Mouse (Mus musculus): Measurements from ENCODE around the gene Fosb. TPM values are rescaled to one million over a fixed set of nuclear protein-coding genes. Genes with fewer than 3 reads are reported as not detected.
A peak's percentile ranks its signal among the peaks of the same experiment; 100 is the strongest.

Gene Fosb
- total RNA-seq (2021): 10 to 100 TPM in 1 of 2 experiments, 1 to 10 TPM in 1; 7.6 to 10.7 TPM
- long read RNA-seq, experiment 1, partial matches to known transcripts: 0 of 1 reads
- long read RNA-seq, experiment 1, other reads (novel, unspliced or antisense): 1 of 1 reads
- long read RNA-seq, experiment 2, partial matches to known transcripts: 0 of 1 reads
- long read RNA-seq, experiment 2, other reads (novel, unspliced or antisense): 1 of 1 reads

GRCm38 (mm10) chr7:19309884-19310641, at the start of gene Fosb:
Fosb (minus strand) TSS chr7:19310051.
- peak; percentile 97 for DNase-seq (ENCODE audit: low spot score in 2 of 2)
- intact Hi-C loops (cut with DNase I): no loop called here

DNA sequence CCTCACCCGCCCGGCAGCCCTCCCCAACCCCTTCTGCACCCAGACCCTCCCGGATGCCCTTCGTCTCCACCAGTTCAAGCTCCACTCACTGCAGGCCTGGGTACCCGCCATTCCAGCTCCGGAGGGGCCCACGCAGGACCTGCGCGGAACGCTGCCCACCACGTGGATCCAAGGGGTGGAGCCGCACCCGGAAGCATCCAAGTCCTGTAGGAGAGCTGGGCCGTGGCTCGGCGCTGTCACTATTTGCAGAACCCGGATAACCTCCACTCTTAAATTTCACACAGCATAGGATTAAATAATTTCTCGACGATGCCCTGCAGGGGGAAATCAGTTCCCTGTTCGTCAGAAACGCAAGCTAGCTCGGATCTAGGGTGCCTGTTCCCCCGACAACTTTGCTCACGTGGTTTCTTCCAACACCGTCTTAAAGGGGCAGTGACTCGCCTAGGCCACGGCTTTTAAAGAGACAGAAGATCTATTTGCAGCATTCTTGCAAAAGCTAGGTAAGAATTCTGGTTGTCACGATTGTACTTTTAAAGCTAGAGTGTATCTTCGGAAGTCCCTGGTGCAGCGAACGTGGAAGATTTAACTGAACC, 49.5 kb upstream of the Fosb start, which contains the start of the genes Cd3eap and Ppp1r13l:
Gene Cd3eap, minus strand, starts transcription at position 185 of the 593 bp plus-strand sequence.
Gene Ppp1r13l, plus strand, starts transcription at position 451 of the 593 bp plus-strand sequence.
- peak; percentile 87 to 88 for DNase-seq (ENCODE audit: low spot score in 2 of 2)
- intact Hi-C loops (cut with DNase I): no loop called here

GRCm38 (mm10) chr7:19358634-19359033, 48.8 kb upstream of the Fosb start:
- intact Hi-C loops (cut with DNase I): no loop called here
- DNase-seq (ENCODE audit: low spot score in 2 of 2): no peak

DNA sequence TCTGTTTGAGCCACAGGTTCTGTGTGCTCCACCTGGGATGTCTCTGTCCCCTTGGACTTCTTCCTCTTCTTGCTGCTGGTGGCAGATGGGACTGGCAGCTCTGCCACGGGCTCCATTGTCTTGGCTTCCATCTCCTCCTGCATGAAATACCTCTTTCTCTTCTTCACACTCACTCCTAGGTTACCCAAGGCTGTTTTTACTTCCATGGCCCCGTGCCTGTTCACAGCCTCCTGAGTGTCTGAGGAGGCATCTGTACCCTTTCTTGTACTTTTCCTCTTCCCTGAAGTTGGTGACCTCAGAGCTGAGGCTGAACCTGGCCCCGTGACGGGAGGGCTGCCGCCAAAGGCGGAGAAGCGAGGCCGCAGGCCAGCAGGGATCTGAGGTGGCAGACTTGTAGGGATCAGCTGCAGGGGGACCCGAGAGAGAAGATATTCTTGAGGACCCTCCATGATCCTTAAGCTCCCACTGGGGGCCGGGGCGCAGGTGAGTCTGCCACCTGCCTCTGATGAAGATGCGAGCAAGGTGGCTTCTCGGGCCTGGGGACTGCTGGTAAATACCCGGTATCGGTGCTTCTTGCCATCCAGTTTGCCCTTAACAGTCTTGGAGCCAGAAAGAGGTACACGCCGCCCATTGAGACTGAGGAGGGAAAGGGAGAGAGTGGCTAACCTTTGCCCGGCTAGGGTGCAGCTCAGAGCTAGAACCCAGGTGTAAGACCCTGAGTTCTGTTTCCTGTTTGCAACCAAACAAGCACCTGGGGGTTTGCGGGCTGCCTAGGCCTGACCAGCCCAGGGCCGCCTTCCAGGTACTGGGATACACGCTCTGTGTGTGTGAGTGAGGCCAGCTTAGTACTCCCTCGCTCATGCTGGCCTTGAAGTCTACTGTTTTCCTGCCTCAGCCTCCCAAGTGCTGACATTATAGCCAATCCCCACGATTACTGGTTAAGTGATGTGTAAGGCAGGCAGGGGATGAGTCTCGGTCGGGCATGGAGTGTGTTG, 47.8 kb upstream of the Fosb start:
- intact Hi-C loops (cut with DNase I): no loop called here
- no peak for DNase-seq (ENCODE audit: low spot score in 2 of 2)

- intact Hi-C loops (cut with DNase I): no loop called here
- no peak for DNase-seq (ENCODE audit: low spot score in 2 of 2)
Observed at GRCm38 (mm10) chr7:19356311-19356710, 46.5 kb upstream of the Fosb start.

DNA sequence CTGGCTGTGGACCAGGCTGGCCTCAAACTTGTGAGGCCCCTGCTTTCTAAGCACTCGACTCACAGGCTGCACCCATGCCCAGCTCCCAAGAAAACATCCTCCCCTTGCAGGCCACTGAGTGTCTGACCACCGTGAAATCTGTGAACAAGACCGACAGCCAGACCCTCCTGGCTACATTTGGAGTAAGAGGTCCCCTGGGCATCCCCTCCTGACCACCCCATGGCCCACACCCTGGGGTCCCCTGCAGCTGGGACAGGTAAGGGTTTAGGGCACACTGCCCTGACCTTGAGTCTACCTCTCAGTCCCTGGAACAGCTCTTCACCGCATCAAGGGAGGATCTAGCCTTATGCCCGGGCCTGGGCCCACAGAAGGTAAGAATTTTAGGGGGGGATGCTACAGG, 45.1 kb upstream of the Fosb start:
- no peak for DNase-seq (ENCODE audit: low spot score in 2 of 2)
- intact Hi-C loops (cut with DNase I): no loop called here

DNA sequence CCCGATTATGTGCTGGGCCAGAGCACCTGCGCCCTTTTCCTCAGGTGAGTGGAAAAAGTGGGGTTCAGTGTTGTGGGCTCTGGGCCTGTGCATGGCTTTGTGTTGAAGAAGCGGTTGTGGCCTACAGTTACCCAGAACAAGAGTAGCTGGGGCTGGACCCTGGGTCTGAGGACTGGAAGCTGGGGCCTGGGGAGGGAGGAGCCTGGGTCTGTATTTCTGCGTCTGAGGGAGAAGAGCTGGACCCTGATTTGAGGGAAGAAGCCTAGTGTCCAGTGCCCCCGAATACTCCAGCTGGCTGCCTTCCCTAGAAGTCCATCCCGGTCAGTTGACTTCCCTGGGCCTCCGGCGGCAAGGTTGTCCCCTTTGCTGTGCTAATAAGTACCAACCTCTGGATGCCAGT, 40.4 kb upstream of the Fosb start:
- intact Hi-C loops (cut with DNase I): no loop called here
- DNase-seq (ENCODE audit: low spot score in 2 of 2): no peak

DNA sequence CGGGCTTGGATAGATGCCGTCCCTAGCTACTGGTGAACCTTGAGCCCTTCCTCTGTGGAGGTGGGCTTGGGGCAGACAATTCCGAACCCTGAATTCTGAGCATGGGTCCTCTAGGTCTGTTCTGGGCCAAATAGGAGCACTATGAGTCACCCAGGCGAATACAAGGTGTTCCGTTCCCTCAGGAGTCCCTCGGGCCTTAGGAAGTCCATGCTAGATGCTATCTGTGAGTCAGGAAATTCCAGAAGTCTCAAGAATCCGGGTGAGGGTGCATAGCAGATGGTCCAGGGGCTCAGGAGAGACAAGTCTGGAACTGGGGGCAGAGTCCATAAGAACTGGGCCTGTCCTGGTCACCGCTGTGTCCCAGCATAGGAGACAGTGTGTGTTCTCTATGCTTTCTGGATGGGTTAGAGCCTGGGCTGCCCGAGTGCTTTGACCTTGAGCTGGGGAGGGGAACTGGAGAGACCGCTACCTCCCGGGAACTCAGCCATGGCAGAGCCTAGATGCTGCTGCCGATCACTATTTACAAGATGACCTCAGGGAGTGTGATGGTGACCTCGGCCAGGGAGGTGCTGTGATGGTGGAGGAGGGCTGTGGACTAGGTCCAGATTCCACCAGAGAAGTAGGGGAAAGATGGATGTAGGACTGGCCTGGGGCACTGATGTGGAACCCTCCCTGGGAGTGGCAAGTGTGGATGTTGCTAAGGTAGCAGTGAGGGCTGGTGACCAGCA, 39.5 kb upstream of the Fosb start:
- intact Hi-C loops (cut with DNase I): loop anchor here (5.0 kb wide), 1 partner anchor 112 kb away; no protein-coding TSS in a partner anchor
- no peak for DNase-seq (ENCODE audit: low spot score in 2 of 2)

DNA sequence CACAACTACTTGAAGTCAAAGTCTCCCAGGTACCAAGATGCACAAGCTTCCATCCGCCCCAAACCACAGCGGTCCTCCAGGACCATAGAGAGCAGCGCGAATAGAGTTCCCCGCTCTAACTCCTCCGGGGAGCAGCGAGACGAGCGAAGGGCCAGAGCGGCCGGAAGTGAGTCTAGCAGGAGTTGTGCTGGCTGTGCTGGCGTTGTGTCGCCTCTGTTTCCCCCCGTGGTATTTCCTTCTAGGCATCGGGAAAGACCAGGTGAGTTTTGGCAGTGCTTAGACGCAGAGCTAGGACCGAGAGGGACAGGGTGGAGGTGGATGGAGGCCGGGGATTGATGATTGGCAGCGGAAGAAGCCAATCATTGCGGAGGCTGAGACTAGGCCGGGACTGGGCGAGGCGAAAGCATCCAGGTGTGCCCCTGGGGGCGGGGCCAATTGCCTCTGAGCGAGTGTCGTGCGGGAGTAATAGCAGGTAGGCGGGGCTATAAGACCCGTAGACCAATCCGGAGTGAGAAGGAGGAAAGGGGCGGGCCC, 35.2 kb upstream of the Fosb start:
- intact Hi-C loops (cut with DNase I): loop anchor here (5.0 kb wide), 1 partner anchor 108 kb away; no protein-coding TSS in a partner anchor
- peak; percentile 94 to 96 for DNase-seq (ENCODE audit: low spot score in 2 of 2)

DNA sequence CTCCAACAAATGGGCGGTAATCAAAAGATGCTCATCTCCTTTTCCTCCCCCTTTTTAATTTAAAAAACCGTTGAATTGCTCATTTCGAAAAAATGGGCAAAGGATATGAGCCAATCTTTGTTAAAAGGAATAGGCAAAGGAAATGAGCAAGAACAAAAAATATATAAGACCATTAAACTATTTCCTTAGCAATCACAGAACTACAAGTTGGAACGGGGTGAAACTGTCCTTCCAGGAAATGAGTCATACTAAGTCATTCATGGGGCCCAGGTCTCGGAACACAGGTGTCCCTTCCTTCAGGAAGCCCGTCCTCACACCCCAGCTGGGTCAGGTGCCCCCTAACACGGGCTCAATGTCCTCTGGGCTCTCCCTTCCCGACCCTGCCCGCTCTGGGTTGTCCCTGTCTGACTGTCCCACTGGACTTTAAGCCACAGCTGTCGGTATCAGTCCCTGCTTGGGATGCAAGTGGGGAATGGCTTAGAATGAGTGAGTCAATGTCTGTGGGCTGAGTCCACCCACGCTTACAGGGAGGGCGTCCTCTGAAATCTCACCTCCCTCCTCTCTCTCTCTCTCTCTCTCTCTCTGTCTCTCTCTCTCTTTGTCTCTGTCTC, 34.5 kb upstream of the Fosb start, which contains the start of gene Ercc1:
Gene Ercc1, plus strand, starts transcription at position 542 of the 611 bp plus-strand sequence.
- no peak for DNase-seq (ENCODE audit: low spot score in 2 of 2)
- intact Hi-C loops (cut with DNase I): no loop called here

GRCm38 (mm10) chr7:19343210-19343808, 33.5 kb upstream of the Fosb start:
- peak; percentile 64 to 79 for DNase-seq (ENCODE audit: low spot score in 2 of 2)
- intact Hi-C loops (cut with DNase I): loop anchor here (1.0 kb wide), 1 partner anchor 43 kb away; no protein-coding TSS in a partner anchor

DNA sequence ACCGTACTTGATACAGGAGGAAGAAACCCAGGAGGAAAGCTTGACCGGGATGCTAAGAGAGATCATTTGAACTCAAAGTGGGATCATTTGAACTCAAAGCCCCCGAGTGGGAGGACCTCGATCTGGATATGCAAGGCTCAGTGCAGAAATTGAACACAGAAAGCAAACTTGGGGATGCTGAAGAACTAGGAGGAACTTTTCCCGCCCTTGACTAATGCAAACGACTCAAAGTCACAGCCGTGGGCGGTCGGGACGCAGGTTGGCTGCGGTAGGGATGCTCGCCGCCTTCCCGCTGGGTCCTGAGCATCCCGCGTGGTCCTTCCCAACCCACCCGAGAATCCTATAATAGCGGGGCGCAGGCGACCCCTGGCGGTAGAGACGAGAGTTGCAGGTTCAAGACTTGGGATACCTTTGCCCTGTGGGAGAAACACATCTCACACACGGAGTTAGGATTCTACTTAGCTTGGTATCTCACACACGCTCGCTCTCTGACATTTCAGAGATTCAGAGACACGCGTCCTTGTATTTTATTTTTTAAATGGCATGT, 32.7 kb upstream of the Fosb start:
- DNase-seq (ENCODE audit: low spot score in 2 of 2): peak; percentile 89 to 93
- intact Hi-C loops (cut with DNase I): loop anchor here (1.0 kb wide), 1 partner anchor 42 kb away; no protein-coding TSS in a partner anchor

- intact Hi-C loops (cut with DNase I): no loop called here
Observed at GRCm38 (mm10) chr7:19341761-19342409, 32.0 kb upstream of the Fosb start.

GRCm38 (mm10) chr7:19341250-19341649, 31.4 kb upstream of the Fosb start:
- intact Hi-C loops (cut with DNase I): no loop called here

More at GRCm38 (mm10) chr7:19341761-19342409, 32.0 kb upstream of the Fosb start:
- peak; percentile 49 to 66 for DNase-seq (ENCODE audit: low spot score in 2 of 2)

GRCm38 (mm10) chr7:19338596-19338995, 28.7 kb upstream of the Fosb start:
- intact Hi-C loops (cut with DNase I): no loop called here
- DNase-seq (ENCODE audit: low spot score in 2 of 2): no peak

More at GRCm38 (mm10) chr7:19341250-19341649, 31.4 kb upstream of the Fosb start:
- no peak for DNase-seq (ENCODE audit: low spot score in 2 of 2)

- DNase-seq (ENCODE audit: low spot score in 2 of 2): no peak
- intact Hi-C loops (cut with DNase I): no loop called here
Observed at GRCm38 (mm10) chr7:19338060-19338459, 28.2 kb upstream of the Fosb start.

Measured in left cerebral cortex, postnatal 14 days (tissue).